Mouse (Mus musculus): ENCODE measurements around the gene Gemin4. TPM values are rescaled to one million over a fixed set of nuclear protein-coding genes. Genes with fewer than 3 reads are reported as not detected.
A peak's percentile ranks its signal among the peaks of the same experiment; 100 is the strongest.
"Not testable (repeated sequence)": the region's sequence is repeated elsewhere in the genome, so short reads cannot be mapped to it uniquely, and the experiment has no call there.

Gene Gemin4
- polyA plus RNA-seq, 1 experiment from 2014 or later: 33.0 TPM

DNA sequence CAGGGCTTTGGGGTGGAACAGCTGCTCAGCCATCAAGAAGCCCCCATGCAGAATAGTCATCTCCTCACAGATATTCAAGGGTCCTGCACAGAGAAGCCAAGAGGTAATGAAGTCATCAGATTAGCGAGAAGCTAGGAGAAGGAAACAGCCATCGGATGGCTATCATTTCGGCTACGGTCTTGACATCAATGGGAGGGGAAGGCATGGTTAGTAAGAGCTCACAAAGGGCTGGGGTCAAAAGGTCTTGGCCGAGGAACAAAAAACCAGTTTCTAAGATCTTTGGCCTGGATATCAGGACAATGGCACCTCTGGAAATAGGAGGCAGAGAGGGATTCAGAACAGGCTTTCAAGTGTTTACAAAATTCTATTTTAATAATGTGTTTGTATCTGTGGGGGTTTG is 3.6 kb downstream of the Gemin4 start:
- peaks cover 54% of the 10 kb centered on the region for H3K36me3 ChIP-seq

DNA sequence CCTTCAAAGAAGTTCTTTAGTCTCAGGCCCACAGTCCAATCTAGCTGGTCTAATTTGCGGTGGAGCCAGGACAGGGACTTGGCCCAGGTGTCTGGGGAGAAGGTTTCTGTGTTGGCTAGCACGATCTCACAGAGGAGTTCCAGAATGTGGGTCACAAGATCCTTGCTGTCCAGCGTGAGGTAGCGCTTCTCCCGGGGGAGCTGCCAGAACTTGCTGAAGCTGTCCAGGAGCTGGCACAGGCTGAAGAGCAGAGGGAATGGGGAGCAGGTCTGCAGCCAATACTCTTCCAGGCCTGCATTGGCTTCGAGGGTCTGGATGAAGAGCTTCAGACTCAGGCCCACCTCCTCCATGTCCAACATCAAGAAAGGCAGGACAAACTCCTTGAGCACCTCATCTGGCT is 5.9 kb downstream of the Gemin4 start:
- H3K4me3 ChIP-seq; ATAC-seq; H3K27me3 ChIP-seq (replicated peaks); H3K27ac ChIP-seq; H3K4me2 ChIP-seq; H3K9ac ChIP-seq; H3K9me3 ChIP-seq (replicated peaks): not testable (repeated sequence)
- WGBS (ENCODE audit: insufficient replicate concordance): 77% methylated on average over 5 of the region's 6 CpGs
- Histone ChIP-seq H3K4me1 (peaks cover 15% of the 10 kb centered on the region), H3K36me3 (peaks cover 73% of the 10 kb centered on the region)

More for the DNA sequence above, 3.6 kb downstream of the Gemin4 start:
- Histone ChIP-seq H3K9ac (no peak overlapping the region), H3K4me3 (no peak overlapping the region), H3K9me3 (replicated peaks) (no peaks in the 10 kb centered on the region), H3K4me2 (no peak overlapping the region), H3K27ac (no peak overlapping the region), H3K4me1 (peaks cover 27% of the 10 kb centered on the region), H3K27me3 (replicated peaks) (no peaks in the 10 kb centered on the region)
- 72% methylated on average over 5 of the region's 5 CpGs for WGBS (ENCODE audit: insufficient replicate concordance)
- no peak for ATAC-seq

DNA sequence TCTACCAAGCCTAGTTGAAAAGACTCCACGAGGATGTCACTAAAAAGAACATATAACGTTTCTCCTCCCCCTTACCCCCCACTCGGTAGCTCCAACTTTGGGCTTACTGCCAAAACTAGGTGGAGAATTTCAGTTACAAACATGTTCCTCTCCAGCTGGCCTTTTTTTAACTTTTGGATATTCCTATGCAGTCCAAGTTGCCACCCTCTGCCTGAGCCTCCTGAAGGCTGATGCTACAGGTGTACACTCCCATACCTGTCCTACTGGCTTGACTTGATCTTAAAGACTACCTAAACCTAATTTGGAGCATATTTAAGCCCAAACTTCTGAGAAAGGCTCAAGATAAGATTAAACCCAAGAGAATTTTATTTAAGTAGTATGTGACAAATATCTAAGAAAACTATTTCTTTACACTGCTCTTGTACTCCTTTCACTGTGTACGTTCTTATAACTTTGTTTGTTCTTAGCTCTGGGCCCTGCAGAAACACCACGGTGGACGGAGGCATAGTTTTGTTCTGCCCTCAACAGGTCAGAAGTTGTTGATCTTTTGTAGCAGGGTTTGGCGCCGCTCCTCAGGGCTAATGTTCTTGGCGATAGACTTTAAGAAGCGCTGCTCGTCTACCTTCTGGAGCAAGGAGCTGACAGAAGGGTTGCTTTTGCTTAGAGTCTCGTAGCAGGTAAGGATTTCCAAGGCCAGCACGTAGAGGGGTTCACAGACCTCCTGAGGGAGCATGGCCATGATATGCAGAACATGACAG is 7.1 kb downstream of the Gemin4 start:
- no peak overlapping the region for H3K4me2 ChIP-seq
- 80% methylated on average over 13 of the region's 13 CpGs for WGBS (ENCODE audit: insufficient replicate concordance)
- no peak for ATAC-seq

DNA sequence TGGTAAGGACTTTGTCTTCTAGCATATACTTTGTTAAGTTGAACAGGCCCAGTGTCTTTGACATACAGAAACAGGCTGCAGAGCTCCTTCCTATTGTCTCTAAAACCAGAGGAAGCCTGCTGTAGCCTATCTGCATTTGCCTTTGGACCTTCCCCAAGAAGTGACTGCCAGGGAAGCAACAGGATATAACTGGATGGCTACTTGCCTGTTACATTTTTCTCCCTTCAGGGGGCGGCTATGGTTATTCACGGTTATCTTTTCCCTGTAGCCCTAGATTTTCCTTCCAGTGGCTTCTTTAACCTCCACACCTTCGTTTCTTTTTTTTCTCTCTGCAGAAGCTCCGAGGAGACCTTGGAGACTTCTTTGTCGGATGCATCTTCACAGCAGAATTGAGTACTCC is 10.7 kb downstream of the Gemin4 start:
- Histone ChIP-seq H3K4me1 (peaks cover 15% of the 10 kb centered on the region), H3K36me3 (peaks cover 50% of the 10 kb centered on the region), H3K4me2 (no peak overlapping the region), H3K9ac (no peak overlapping the region), H3K9me3 (replicated peaks) (no peaks in the 10 kb centered on the region), H3K4me3 (no peak overlapping the region), H3K27me3 (replicated peaks) (peaks cover 22% of the 10 kb centered on the region), H3K27ac (no peak overlapping the region)
- WGBS (ENCODE audit: insufficient replicate concordance): 72% methylated on average over 5 of the region's 5 CpGs
- no peak for ATAC-seq

More for the DNA sequence above, 7.1 kb downstream of the Gemin4 start:
- Histone ChIP-seq H3K27ac (no peak overlapping the region), H3K9ac (no peak overlapping the region), H3K9me3 (replicated peaks) (no peaks in the 10 kb centered on the region), H3K4me3 (no peak overlapping the region), H3K36me3 (peaks cover 73% of the 10 kb centered on the region), H3K4me1 (peaks cover 4% of the 10 kb centered on the region; the same call in 1 of the 2 replicates), H3K27me3 (replicated peaks) (no peaks in the 10 kb centered on the region)

DNA sequence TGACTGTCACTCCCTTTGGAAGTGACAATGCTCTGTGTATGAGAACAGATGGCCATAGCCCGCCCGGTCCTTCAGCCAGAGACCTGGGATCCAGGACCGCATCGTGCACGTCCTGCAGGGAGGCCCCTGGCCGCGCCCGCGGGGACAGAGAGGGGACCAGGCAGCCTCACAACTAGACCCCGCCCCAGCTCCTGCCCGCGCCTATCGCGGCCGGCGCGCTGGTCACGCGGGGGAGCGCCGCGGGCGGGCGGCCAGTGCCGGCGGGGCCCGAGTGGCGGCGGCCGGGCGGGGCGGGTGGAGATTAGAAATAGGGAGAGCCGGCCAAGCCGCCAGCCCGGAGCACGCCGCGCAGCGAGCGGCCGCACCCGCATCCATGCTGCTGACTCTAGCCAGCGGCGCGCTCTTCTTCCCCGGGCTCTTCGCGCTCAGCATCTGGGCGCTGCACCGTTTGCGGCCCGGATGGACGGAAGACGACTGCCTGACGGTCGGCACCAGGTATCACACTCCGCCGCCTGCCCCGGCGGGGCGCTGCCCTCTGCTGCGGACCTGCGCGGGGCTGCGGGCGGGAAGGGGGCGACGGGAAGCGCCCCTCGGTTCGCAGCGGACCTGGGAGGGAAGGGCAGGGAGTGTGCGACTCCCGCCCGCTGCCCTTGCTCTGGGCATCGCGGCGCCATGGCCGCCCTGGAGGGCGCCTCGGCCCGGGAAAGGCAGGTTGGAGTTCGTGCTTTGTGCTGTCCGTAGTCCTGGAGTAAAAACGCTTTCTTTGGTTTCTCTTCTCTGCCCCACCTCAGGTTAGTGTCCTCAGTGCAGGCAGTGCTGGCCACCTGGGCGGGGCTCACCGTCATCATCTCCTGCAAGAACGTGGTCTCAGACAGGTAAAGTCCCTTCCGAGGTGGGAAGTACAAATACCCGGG is 15.4 kb downstream of the Gemin4 start:
- Histone ChIP-seq H3K27ac (peak overlapping the region; percentile 4; the same call in 1 of the 2 replicates), H3K9me3 (replicated peaks) (no peaks in the 10 kb centered on the region), H3K9ac (peak overlapping the region; percentile 78), H3K4me2 (peak overlapping the region; percentile 97), H3K36me3 (peaks cover 4% of the 10 kb centered on the region; the same call in 1 of the 2 replicates), H3K27me3 (replicated peaks) (peaks cover 45% of the 10 kb centered on the region), H3K4me1 (peaks cover 22% of the 10 kb centered on the region), H3K4me3 (peak overlapping the region; percentile 67)
- peak; percentile 96 for ATAC-seq
- under 1% methylated on average over 89 of the region's 90 CpGs for WGBS (ENCODE audit: insufficient replicate concordance)

DNA sequence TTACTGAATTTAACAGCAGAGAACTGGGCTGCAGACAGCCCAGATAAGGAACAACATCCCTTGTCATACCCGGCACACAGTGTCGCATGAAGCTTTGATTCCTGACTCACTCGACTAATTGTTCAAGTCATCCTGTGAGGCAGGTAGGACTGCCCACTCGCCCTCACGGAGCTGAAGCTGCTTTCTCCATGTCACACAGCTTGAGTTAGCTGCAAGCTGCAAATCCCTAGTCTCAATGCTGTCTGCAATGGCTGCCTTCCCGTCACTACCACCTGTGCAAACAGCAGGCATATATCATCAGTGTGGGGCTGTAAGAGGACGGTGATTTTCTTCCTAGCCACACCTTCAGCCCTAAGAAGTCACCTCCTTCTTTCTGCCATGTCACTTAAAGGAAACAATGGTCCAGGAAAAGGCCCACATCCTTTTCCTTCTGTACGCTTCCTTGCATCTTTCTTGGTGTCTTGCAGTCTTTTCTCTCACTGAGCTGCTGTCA is 20.4 kb downstream of the Gemin4 start:
- no peak for ATAC-seq
- H3K27ac ChIP-seq: no peak overlapping the region
- no peaks in the 10 kb centered on the region for H3K36me3 ChIP-seq
- H3K9me3 ChIP-seq (replicated peaks): no peaks in the 10 kb centered on the region
- H3K4me3 ChIP-seq: no peak overlapping the region
- H3K27me3 ChIP-seq (replicated peaks): peaks cover 25% of the 10 kb centered on the region
- H3K4me1 ChIP-seq: peaks cover 10% of the 10 kb centered on the region
- H3K4me2 ChIP-seq: no peak overlapping the region
- WGBS (ENCODE audit: insufficient replicate concordance): 56% methylated on average over 8 of the region's 8 CpGs
- no peak overlapping the region for H3K9ac ChIP-seq

DNA sequence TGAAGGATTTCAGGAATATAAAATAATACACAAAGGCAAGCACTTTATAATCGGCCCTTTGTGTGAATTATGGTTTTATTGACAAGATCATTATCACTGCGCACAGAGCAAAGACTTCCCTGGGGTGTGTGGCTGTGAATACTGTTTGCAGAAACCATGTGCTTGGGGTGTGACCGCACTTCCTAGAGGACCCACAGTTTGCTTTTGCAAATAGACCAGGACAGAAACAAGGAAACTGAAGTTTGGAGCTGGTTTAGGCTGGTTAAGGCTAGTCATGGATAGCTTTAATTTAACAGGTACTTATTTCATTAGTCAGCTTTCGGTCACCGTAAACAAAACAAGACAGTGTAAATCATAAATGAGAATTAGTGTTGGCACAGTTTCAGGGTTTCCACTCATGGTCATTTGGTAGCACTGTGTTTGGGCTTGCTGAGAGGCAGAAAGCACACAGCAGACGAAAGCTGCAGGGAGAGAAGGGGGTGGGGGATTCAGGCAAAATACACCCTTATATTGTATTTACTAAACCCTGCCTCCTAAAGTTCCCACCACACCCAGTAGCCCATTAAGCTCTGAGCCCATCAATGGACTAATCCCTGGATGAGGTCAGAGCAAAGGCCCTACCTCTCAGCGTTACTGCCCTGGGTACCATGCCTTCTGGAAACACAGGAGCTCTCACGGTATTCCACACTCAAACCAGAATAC is 21.0 kb downstream of the Gemin4 start:
- Histone ChIP-seq H3K4me2 (no peak overlapping the region), H3K4me3 (no peak overlapping the region), H3K9ac (no peak overlapping the region), H3K27ac (no peak overlapping the region), H3K36me3 (no peaks in the 10 kb centered on the region), H3K4me1 (peaks cover 4% of the 10 kb centered on the region), H3K27me3 (replicated peaks) (peaks cover 19% of the 10 kb centered on the region), H3K9me3 (replicated peaks) (no peaks in the 10 kb centered on the region)
- WGBS (ENCODE audit: insufficient replicate concordance): 57% methylated on average over 8 of the region's 8 CpGs
- ATAC-seq: no peak

DNA sequence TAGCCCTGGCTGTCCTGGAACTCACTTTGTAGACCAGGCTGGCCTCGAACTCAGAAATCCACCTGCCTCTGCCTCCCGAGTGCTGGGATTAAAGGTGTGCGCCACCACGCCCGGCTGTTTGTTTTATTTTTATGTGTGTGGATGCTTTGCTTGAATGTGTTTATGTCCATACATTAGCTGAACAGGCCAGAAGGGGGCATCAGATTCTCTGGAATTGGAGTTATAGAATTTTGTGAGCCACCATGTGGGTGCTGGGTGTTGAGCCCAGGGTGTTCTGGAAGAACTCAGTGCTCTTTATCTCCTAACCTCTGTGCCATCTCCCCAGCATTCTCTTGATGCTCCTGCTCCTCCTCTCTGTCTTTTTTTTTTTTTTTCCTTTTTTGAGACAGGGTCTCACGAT is 30.6 kb downstream of the Gemin4 start:
- no peak overlapping the region for H3K4me2 ChIP-seq
- H3K9me3 ChIP-seq (replicated peaks): no peaks in the 10 kb centered on the region
- no peak overlapping the region for H3K27ac ChIP-seq
- peaks cover 3% of the 10 kb centered on the region for H3K36me3 ChIP-seq
- no peaks in the 10 kb centered on the region for H3K27me3 ChIP-seq (replicated peaks)
- no peak overlapping the region for H3K4me3 ChIP-seq
- no peak for ATAC-seq
- no peaks in the 10 kb centered on the region for H3K4me1 ChIP-seq
- 69% methylated on average over 6 of the region's 6 CpGs for WGBS (ENCODE audit: insufficient replicate concordance)
- H3K9ac ChIP-seq: no peak overlapping the region

DNA sequence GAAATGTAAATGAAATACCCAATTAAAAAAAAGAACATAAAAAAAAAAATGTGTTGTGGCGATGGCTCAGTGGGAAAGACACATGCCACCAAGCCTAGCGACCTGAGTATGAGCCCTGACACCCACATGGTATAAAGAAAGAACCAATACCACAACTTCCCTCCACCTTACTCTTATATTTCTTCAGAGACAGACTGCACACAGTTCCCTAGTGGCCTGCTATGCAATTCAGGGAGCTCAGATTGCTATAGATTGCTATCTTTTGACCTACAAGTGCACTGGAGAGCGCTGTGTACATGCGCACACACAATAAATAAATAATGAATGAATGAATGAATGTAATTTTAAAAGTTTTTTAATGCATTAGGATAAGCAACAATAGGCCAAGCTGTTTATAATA is 33.7 kb downstream of the Gemin4 start:
- no peaks in the 10 kb centered on the region for H3K9me3 ChIP-seq (replicated peaks)
- no peak overlapping the region for H3K4me2 ChIP-seq
- 77% methylated on average over 4 of the region's 4 CpGs for WGBS (ENCODE audit: insufficient replicate concordance)
- H3K9ac ChIP-seq: no peak overlapping the region
- H3K36me3 ChIP-seq: peaks cover 10% of the 10 kb centered on the region
- H3K4me1 ChIP-seq: peaks cover 7% of the 10 kb centered on the region
- no peak overlapping the region for H3K27ac ChIP-seq
- no peaks in the 10 kb centered on the region for H3K27me3 ChIP-seq (replicated peaks)
- no peak for ATAC-seq
- no peak overlapping the region for H3K4me3 ChIP-seq

DNA sequence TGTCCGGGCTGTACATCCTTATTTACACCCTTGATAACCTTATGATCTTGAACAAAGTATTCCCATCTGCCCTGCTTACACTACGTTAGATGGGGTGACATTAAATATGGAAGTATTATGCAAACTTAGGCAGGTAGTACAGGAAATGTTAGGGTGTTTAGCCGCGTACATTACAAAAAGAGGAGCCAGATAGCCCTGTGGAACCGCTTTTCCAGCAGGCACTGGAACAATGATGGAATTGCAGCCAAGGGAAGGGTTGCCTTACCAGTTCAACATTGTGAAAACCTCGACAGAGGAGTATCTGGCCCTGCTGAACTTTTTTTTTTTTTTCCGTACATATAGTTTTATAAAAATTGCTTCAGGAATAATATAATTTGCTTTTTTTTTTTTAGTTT is 37.3 kb downstream of the Gemin4 start:
- H3K9me3 ChIP-seq (replicated peaks): no peaks in the 10 kb centered on the region
- peak overlapping the region; percentile 94 for H3K4me3 ChIP-seq
- ATAC-seq: no peak
- peak overlapping the region; percentile 84 for H3K9ac ChIP-seq
- peak overlapping the region; percentile 78 for H3K27ac ChIP-seq
- H3K27me3 ChIP-seq (replicated peaks): no peaks in the 10 kb centered on the region
- H3K4me1 ChIP-seq: peaks cover 17% of the 10 kb centered on the region
- WGBS (ENCODE audit: insufficient replicate concordance): 10% methylated on average over 7 of the region's 7 CpGs
- peak overlapping the region; percentile 93 for H3K4me2 ChIP-seq
- peaks cover 16% of the 10 kb centered on the region for H3K36me3 ChIP-seq

DNA sequence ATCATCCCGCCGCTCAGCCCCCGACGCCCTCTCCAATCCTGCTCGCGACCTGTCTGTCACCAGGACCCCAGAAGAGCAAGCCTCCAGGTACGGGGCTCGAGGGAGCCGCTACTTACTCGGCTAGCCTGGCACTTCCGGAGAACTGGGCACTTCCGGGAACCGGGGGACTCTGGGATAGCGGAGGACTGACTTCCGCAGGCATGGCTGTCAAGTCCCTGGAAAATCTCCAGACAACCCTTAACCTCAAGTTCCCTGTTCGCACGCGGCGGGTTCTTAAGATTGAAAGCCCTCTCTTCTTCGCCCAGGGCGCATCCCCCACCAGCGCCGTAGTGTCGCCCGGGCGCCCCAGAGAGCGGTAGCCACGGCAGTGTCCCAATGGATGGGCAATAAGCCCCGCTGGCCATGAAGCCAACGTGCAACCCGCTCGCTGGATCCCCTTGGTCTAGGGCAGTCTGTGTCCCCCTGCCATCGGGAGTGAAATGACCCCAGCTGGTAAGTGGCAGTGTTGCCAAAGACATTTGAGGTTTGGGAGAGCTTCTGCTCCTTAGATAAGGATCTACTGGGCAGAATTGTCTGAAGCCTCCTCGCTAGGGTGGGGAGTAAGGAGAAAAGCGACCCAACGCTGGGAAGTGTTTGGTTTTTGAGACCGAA is 37.8 kb downstream of the Gemin4 start, which contains the start of the genes Vps53 and Fam57a:
Vps53 (minus strand) TSS at position 153 of the 651 bp plus-strand sequence.
Fam57a (plus strand) TSS at position 177 of the 651 bp plus-strand sequence.
- WGBS (ENCODE audit: insufficient replicate concordance): 0% methylated on average over 37 of the region's 37 CpGs
- Histone ChIP-seq H3K27me3 (replicated peaks) (no peaks in the 10 kb centered on the region), H3K4me1 (peaks cover 17% of the 10 kb centered on the region), H3K4me3 (peak within 1 kb of the TSS; percentile 94), H3K27ac (peak within 1 kb of the TSS; percentile 78), H3K9me3 (replicated peaks) (no peaks in the 10 kb centered on the region), H3K4me2 (peak within 1 kb of the TSS; percentile 93), H3K36me3 (peaks cover 18% of the 10 kb centered on the region), H3K9ac (peak within 1 kb of the TSS; percentile 84)
- ATAC-seq: peak; percentile 89
